Mouse (Mus musculus): ENCODE results near the gene Nat10.

Gene Nat10

DNA sequence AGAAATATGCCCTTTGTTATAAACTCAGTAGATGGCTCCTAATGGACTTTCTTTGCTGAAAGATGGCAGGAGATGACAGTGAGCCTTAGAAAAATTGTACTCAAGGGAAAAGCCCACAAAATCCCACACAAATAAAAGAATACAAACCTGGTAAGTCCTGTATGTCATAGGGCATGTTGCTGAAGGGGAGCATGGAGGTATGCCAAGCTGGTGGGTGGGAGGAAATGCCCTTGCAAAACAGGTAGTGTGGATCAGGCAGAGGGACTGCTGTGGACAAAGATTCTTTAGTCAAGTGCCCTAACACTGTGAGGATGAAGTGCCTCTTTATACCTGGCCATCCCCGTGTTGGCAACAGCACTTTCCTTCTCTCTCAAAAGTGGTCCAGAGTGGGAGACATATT, 68.3 kb downstream of the Nat10 start:
- DNase-seq (ENCODE audit: extremely low read depth, low read depth), result no peak

GRCm38 (mm10) chr2:103691278-103691677, 69.8 kb downstream of the Nat10 start:
- no peak for DNase-seq (ENCODE audit: extremely low read depth, low read depth)

- DNase-seq (ENCODE audit: extremely low read depth, low read depth), result no peak
These were observed 70.2 kb downstream of the Nat10 start for GRCm38 (mm10) chr2:103690828-103691227.

DNA sequence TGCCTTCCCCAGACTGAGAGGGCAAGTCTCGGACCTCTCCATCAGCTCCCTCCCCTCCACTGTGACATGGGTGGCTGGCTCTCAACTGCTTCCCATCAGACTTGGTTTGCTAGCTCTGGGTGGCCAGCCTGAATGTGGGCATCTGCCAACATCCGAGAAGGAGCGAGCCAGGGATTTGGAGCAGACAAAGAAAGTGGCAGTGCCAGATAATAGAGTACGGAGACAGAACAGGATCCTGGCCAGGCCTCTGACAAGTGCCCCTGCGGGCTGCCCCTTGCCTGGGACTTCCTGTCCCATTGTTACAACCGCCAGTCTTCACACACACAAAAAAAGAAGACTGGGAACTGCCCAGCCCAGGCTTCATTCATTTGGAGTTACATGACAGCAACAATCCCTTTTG, 70.6 kb downstream of the Nat10 start:
- DNase-seq (ENCODE audit: extremely low read depth, low read depth), result no peak

DNA sequence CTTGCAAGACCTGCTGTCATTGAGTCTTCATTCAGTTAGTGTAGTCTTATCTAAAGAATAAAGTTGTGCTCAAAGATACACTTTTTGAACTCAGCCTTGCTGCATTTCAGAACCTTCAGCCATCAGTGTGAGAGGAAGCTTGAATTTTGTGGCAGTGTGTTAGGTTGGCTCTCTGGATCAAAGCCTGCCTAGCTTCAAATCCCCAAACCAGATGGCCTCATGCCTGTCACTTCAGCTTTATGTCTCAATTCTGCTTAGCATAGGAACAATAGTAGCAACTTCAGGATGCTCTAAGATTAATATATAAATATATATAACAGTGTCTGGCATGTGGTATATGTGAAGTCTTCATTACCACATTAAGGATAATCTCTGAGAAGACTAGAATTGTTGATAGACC, 73.2 kb downstream of the Nat10 start:
- no peak for DNase-seq (ENCODE audit: extremely low read depth, low read depth)

DNA sequence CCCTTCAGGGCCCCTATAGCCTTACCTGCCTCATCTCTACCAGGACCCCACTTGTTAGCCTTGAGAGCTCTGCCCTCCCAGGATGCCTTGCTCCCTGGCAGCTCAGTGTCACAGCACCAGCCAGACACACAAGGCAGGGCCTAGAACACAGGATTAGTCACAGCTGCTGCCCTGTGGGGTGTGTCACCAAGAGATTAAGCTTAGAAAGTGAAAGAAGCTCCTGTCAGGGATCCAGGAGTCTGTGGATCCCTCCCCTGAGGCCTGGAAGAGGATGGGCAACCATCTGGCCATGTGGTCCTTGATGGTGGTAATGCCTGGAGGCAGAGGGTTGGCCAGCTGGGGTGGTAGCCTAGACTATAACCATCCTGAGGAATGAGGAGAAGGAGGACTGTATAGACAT, 73.9 kb downstream of the Nat10 start:
- DNase-seq (ENCODE audit: extremely low read depth, low read depth), result no peak

DNA sequence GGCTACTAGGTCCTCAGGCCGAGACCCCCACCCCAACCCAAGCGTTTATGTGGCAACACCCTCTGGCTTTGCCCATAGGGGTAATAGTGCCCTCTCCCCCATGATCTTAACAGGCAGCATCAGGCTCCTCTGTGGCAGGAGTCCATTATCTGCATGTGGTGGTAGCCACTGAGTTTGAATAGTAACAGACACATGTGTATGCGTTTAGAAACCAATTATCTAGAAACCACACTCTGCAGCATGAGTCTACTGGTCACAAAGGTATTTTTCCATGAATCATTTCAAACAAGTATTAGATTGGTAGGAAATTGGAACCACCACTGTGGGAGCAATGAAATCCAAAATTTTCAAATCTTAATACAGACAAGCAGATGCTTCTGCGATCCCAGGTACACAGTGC, 75.5 kb downstream of the Nat10 start:
- DNase-seq (ENCODE audit: extremely low read depth, low read depth), result no peak

- no peak for DNase-seq (ENCODE audit: extremely low read depth, low read depth)
These were observed 76.0 kb downstream of the Nat10 start for GRCm38 (mm10) chr2:103684926-103685577.

DNA sequence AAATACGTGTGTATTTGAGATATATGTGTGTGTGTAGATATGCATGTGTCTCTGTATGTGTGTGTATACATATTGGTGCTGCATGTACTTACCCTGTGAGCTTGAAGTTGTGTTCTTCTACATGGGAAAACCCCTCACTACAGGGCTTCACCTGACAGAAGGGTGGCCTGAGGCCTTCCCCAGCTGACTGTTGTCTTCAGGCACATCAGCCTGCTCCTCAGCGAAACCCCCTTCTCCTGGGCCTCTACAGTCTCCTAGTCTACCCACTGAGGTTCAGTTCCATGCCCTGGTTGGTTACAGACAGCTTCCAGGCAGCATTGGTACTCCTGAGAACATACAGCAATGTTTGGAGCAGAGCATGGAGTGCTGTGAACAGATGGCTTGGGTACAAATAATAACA, 76.6 kb downstream of the Nat10 start:
- no peak for DNase-seq (ENCODE audit: extremely low read depth, low read depth)

DNA sequence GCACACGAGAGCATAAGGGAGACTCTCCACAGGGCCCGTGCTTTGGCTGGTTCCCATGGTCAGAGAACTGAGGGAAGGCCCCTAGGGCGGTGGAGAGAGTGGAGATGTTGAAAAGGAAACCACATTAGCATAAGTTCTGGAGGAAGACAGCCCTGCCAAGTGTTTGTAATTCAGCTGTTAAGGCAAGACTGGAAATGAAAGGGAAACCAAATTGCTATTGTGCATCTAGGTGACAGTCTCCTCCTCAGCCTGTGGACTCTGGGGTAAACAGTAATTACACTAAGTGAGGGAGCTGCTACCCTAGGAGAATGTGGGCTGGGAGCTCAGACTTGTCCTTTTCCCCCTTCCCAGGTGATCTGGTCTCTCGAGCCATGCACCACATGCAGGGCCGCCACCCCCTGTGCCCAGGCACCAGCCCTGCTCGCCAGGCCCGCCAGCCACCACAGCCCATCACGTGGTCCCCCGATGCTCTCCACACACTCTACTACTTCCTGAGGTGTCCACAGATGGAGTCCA, 78.1 kb downstream of the Nat10 start:
- no peak for DNase-seq (ENCODE audit: extremely low read depth, low read depth)

GRCm38 (mm10) chr2:103682261-103682722, 78.8 kb downstream of the Nat10 start:
- no peak for DNase-seq (ENCODE audit: extremely low read depth, low read depth)

DNA sequence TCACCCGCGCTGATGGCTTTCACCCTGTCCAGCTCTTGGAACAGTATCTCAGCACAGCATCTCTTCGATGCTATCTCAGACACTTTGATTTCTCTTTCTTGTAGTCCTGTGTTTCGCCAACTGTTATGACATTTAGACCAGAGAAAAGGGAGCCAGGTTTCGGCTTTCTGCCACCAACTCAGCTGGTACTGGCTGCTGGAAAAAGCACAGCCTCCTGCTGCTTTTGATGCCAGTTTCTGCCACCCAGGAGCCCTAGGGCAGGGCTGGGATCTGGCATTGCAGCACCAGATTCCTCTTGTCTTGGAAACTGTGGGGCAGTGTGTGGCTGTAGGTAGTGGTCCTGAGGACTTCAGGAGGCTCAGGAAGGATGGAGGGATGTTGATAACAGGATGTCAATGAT, 79.9 kb downstream of the Nat10 start:
- no peak for DNase-seq (ENCODE audit: extremely low read depth, low read depth)

DNA sequence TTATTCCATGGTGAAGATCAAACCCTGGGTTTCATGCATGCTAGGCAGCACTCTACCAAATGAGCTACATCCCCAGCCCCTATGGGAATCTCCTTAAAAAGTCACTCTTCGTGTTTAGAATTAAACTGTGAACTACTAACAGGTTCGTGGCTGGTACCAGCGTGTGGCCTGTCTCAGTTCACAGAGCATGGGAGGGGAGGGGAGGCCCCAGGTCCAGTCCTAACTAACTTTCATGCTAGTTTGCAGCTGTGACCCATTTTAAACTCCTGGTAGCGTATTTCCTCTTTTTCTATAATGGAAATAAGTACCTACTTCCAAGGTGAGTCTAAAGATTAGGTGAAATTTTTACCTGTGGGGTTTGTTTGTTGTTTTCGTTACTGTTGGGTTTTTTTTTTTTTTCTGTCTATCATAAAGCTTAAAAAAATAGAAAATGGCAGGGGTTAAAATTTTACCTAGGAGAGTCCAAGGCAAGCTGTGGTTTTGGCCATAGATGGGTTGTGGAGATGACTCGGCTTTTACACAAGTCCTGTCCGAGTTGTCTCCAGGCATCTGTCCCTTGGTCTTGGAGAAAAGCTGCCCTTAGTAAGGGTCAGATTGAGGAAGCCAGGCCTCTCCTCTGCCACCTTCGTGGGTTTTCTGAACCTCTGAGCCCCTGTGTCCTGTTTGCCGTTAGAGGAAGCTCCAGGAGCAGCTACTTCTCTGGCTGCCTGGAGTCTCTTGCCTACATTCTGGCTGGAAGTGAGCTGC, 80.5 kb downstream of the Nat10 start:
- no peak for DNase-seq (ENCODE audit: extremely low read depth, low read depth)

DNA sequence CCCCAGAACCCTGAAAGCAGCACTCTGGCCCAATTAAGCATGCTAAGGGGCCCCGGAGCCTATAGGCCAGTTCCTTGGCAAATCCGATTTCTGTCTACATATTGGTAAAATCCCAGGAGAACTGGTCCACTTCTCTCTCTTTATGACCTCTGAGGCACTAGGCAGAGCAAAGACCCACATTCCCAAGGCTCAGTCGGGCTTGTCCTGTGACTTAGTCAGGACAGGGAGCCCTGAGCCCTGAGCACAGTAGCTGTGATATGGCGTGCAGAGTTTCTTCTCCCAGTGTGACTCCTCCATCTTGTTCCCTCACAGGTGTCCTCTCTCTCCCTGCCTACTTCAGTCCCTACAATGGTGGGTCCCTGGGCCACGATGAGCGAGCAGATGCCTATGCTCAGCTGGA, 82.6 kb downstream of the Nat10 start:
- DNase-seq (ENCODE audit: extremely low read depth, low read depth), result no peak

DNA sequence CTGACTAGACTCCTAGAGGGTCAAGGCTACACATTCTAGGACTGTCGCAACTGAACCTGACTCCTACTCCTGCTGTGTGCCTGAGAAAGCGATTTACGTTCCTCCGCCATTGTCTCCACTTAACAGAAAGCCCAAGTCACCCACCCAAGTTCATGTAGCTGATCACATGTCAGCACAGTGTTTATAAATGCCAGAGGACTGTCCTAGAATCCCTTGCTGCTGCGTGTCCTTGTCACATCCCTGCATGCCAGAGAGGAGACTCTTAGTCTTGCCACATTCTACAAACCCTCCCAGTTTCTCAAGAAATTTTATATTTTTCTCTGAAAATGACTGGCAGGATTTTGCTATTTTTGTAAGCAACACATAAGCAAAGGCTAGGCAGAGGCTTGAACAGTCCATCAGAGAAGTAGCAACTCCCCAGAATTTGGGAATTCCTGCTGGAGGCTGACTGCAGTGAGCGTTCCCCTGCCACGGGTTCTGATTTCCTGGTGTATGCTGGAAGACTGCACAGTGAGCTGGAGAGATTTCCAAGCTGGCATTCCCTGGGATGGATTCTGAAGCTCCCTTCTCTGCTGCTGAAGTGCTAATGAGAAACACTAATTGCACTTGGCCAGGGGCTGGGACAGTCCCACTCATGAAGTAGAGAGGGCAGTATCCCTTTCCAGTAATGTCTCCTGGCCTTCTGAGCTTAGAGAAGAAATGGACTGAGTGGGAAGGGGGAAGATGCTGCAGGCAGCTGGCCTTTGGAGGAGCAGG, 83.3 kb downstream of the Nat10 start:
- DNase-seq (ENCODE audit: extremely low read depth, low read depth), result no peak

DNA sequence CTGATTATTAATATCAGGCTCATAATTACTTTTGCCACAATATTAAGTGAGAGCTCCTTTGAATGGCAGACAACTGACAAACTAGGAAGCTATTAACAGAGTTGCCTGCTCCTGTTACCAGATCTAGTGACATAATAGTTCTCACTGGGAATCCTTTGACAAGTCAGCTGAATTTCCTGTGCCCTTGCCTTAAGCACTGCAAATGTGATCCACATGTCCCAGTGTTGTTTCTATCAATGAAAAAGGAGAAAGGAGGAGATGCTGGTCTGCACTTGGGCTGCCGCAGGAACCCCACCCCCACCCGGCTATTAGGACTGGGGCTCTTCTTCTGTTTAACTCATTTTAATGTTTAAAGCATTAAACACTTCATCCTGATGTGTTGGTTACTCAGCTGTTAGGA, 84.3 kb downstream of the Nat10 start:
- no peak for DNase-seq (ENCODE audit: extremely low read depth, low read depth)

DNA sequence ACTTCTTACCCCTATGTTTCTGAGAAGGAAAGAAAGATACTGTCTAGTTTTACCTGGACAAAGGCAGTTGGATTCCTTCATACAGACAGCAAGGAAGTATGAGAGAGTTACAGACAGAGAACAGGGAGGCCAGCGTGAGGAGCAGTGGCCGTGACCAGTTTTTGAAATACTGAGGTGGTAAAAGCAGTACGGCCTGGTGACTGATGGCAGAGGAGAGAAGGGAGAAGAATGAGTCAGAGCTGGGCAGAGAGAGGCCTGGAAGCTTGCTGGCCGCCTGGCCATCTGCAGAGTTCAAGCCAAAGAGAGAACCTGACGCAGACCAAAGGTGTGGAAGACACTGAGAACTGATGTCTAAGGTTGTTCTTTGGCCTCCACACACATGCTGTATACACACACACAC, 85.7 kb downstream of the Nat10 start:
- DNase-seq (ENCODE audit: extremely low read depth, low read depth), result no peak

GRCm38 (mm10) chr2:103673609-103674008, 87.5 kb downstream of the Nat10 start:
- DNase-seq (ENCODE audit: extremely low read depth, low read depth), result no peak

- DNase-seq (ENCODE audit: extremely low read depth, low read depth), result no peak
These were observed 88.4 kb downstream of the Nat10 start for GRCm38 (mm10) chr2:103672573-103673119.
